Mouse (Mus musculus) small intestine, adult 2 months (tissue): ENCODE results near the gene Wdr95.

Source experiments
- CTCF ChIP-seq: fragments of 200-500 bp; IDR thresholded peaks from 2 replicates; pipeline ENCODE4 v1.5.1; 2012; ENCODE audit warnings: low read depth, mild to moderate bottlenecking, control low read depth, inconsistent platforms, low read length, moderate library complexity, mixed read lengths; ENCODE audit not compliant: insufficient replicate concordance, insufficient read length; ENCODE audit errors: extremely low read depth
- POLR2A ChIP-seq: fragments of 200-500 bp; IDR thresholded peaks from 2 replicates; pipeline ENCODE4 v1.6.1; 2012; ENCODE audit warnings: low read depth, mild to moderate bottlenecking, control low read depth, inconsistent platforms, low read length, moderate library complexity

DNA sequence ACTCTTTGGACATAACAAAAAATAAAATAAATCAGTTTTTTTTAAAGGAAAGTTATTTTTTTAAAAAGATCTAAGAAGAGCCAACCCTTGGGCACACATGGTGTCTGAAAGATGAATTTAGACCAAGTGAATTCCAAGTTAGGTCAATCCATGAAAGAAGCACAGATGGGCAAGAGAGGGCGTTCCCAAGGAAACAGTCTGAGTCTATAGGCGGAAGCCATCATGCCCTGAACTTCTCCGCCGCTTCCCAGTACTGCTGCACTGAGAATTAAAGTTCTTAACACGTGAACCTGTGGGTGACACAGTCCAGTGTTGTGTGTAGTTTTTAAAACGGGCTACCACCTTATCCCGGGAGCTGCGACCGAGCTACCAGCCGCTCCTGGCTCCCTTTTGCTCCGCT lies 24.9 kb downstream of the Wdr95 start:
- TF ChIP-seq CTCF (no peak), POLR2A (no peak)
